Mouse (Mus musculus): Measurements from ENCODE around the gene Camk1d. TPM values are rescaled to one million over a fixed set of nuclear protein-coding genes. Genes with fewer than 3 reads are reported as not detected.

Gene Camk1d
- polyA plus RNA-seq, 1 experiment from 2014 or later: 3.3 TPM

GRCm38 (mm10) chr2:5370591-5370990 lies 343.7 kb downstream of the Camk1d start:
- WGBS: 77% methylated on average over 3 of the region's 3 CpGs
- no peak overlapping the region for H3K27ac ChIP-seq
- no peak for ATAC-seq (ENCODE audit: low FRiP score)
- H3K4me3 ChIP-seq: no peak overlapping the region
- H3K27me3 ChIP-seq: no peaks in the 10 kb centered on the region
- H3K9ac ChIP-seq: no peak overlapping the region
- no peaks in the 10 kb centered on the region for H3K9me3 ChIP-seq (replicated peaks)
- H3K4me2 ChIP-seq (replicated peaks): no peak overlapping the region
- H3K4me1 ChIP-seq: no peaks in the 10 kb centered on the region
- no peaks in the 10 kb centered on the region for H3K36me3 ChIP-seq

DNA sequence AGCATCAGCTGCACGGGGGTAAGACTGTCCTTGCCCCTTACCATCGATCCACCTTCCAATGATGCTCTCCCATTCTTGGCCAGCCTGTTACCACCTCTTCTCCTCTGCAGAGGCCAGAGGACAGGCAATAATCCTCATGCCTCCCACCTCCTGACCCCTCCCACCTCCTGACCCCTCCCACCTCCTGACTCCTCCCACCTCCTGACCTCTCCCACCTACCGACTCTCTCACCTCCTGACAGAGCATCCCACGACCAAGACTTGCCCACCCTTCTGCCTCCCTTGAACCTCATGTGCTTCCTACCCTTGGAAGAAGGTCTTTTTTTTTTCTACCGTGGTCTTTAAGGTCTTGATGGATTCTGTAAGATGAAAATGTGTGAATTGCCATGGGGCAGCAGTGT lies 350.5 kb downstream of the Camk1d start:
- Histone ChIP-seq H3K4me3 (no peak overlapping the region), H3K4me2 (replicated peaks) (no peak overlapping the region)

GRCm38 (mm10) chr2:5358049-5358448 lies 356.3 kb downstream of the Camk1d start:
- H3K4me3 ChIP-seq: no peak overlapping the region
- no peak overlapping the region for H3K4me2 ChIP-seq (replicated peaks)
- ATAC-seq (ENCODE audit: low FRiP score): no peak
- H3K27me3 ChIP-seq: no peaks in the 10 kb centered on the region
- WGBS: 86% methylated on average over 5 of the region's 5 CpGs
- H3K9me3 ChIP-seq (replicated peaks): no peaks in the 10 kb centered on the region
- no peak overlapping the region for H3K27ac ChIP-seq
- H3K36me3 ChIP-seq: no peaks in the 10 kb centered on the region
- no peak overlapping the region for H3K9ac ChIP-seq
- no peaks in the 10 kb centered on the region for H3K4me1 ChIP-seq

More for the DNA sequence above, 350.5 kb downstream of the Camk1d start:
- no peak for ATAC-seq (ENCODE audit: low FRiP score)
- no peak overlapping the region for H3K9ac ChIP-seq
- no peak overlapping the region for H3K27ac ChIP-seq
- H3K36me3 ChIP-seq: no peaks in the 10 kb centered on the region
- H3K27me3 ChIP-seq: no peaks in the 10 kb centered on the region
- H3K9me3 ChIP-seq (replicated peaks): no peaks in the 10 kb centered on the region
- H3K4me1 ChIP-seq: no peaks in the 10 kb centered on the region
- WGBS: 66% methylated on average over 5 of the region's 5 CpGs

GRCm38 (mm10) chr2:5357056-5357455 lies 357.3 kb downstream of the Camk1d start:
- WGBS: 61% methylated on average over 4 of the region's 4 CpGs
- Histone ChIP-seq H3K4me1 (no peaks in the 10 kb centered on the region), H3K9me3 (replicated peaks) (no peaks in the 10 kb centered on the region), H3K4me2 (replicated peaks) (no peak overlapping the region), H3K4me3 (no peak overlapping the region), H3K27me3 (no peaks in the 10 kb centered on the region), H3K27ac (no peak overlapping the region), H3K9ac (no peak overlapping the region), H3K36me3 (no peaks in the 10 kb centered on the region)
- ATAC-seq (ENCODE audit: low FRiP score): no peak

- no peak overlapping the region for H3K4me2 ChIP-seq (replicated peaks)
- 85% methylated on average over 13 of the region's 13 CpGs for WGBS
These were observed 361.3 kb downstream of the Camk1d start for GRCm38 (mm10) chr2:5352821-5353522.

DNA sequence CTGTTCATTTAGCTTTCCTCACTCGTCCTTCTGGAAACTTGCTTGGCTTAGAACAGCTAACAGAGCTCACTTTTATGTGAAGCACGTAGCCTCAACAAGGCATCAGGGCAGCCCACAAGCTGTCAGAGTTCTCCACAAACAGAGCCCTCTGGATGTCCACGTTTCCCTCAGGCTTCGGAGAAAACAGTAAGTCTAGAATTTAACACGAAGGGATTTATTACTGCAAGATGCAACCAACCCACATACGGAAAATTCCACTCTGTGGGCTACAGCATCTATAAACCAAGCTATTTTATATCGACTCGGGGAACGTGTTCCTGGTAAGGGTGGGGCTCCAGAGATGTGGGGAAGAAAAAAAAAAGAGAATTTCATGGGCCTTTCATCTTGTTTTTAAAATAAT lies 369.0 kb downstream of the Camk1d start:
- 85% methylated on average over 9 of the region's 9 CpGs for WGBS
- no peak overlapping the region for H3K9ac ChIP-seq
- H3K9me3 ChIP-seq (replicated peaks): no peaks in the 10 kb centered on the region
- no peak overlapping the region for H3K27ac ChIP-seq
- H3K36me3 ChIP-seq: no peaks in the 10 kb centered on the region
- ATAC-seq (ENCODE audit: low FRiP score): no peak
- H3K4me1 ChIP-seq: no peaks in the 10 kb centered on the region
- H3K4me2 ChIP-seq (replicated peaks): no peak overlapping the region
- H3K27me3 ChIP-seq: no peaks in the 10 kb centered on the region
- no peak overlapping the region for H3K4me3 ChIP-seq

More at GRCm38 (mm10) chr2:5352821-5353522, 361.3 kb downstream of the Camk1d start:
- Histone ChIP-seq H3K4me3 (no peak overlapping the region), H3K27ac (no peak overlapping the region), H3K4me1 (no peaks in the 10 kb centered on the region), H3K27me3 (no peaks in the 10 kb centered on the region), H3K36me3 (no peaks in the 10 kb centered on the region), H3K9me3 (replicated peaks) (no peaks in the 10 kb centered on the region), H3K9ac (no peak overlapping the region)
- no peak for ATAC-seq (ENCODE audit: low FRiP score)

DNA sequence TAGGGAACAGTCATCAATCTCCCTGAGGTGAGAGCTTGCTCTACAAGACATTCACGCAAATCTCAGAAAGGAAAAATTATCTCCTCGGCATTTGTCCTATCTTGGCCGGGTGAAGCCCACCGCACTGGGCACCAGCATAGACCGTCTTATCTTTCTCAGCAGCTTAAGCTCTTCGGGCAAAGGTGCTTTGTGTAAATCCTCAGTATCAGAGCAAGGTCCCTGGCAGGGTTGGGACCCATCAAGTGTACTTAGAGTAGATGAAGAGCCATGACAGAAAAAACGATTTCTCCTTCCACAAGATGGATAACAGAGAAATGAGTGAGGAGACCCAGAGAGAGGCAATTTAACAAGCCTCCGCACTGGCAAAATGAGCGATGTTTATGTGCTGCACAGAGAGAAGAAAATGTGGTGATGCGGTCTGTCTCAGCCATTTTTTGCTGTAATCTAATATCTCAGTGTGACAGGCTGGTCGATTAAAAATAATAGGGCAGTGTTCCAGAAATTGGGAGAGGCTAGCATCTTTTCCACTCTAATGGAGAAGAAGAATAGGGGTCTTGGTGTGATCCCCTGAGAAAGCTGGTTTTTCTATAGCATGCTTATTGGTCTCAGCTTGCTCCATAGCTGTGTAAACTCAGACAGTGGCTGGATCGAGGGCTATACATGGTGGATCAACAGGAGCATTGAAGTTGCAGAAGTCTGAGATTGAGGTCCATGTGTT lies 386.6 kb downstream of the Camk1d start:
- Histone ChIP-seq H3K27me3 (no peaks in the 10 kb centered on the region), H3K4me3 (no peak overlapping the region), H3K9ac (no peak overlapping the region), H3K27ac (peak overlapping the region; percentile 31; the same call in 1 of the 2 replicates), H3K4me1 (peaks cover 9% of the 10 kb centered on the region; the same call in 1 of the 2 replicates), H3K4me2 (replicated peaks) (no peak overlapping the region), H3K36me3 (no peaks in the 10 kb centered on the region), H3K9me3 (replicated peaks) (no peaks in the 10 kb centered on the region)
- peak; percentile 52; the same call in 1 of the 2 replicates for ATAC-seq (ENCODE audit: low FRiP score)
- WGBS: 70% methylated on average over 12 of the region's 12 CpGs

DNA sequence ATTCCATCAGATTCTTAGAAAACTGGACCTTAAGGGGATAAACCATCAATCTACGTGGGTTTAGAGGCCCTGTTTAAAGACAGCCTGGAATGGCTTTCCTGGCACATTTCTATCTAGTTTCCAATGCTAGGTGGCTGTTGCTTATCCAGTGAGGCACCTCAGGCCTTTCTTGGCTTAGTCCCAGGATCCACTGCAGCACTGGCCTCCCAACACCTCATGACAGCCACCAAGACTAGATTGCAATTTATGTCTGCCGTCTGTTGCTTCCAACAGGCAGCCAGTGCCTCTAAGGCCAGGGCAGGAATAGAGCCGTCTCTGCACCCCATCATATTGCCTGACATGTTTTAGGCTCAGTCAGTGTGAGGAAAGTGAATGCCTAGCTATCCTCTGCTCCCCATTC lies 389.5 kb downstream of the Camk1d start:
- 86% methylated on average over 3 of the region's 3 CpGs for WGBS
- no peak overlapping the region for H3K4me3 ChIP-seq
- H3K27me3 ChIP-seq: no peaks in the 10 kb centered on the region
- H3K36me3 ChIP-seq: no peaks in the 10 kb centered on the region
- no peak for ATAC-seq (ENCODE audit: low FRiP score)
- no peak overlapping the region for H3K9ac ChIP-seq
- no peak overlapping the region for H3K4me2 ChIP-seq (replicated peaks)
- H3K4me1 ChIP-seq: peaks cover 9% of the 10 kb centered on the region; the same call in 1 of the 2 replicates
- no peak overlapping the region for H3K27ac ChIP-seq
- H3K9me3 ChIP-seq (replicated peaks): no peaks in the 10 kb centered on the region

GRCm38 (mm10) chr2:5321660-5322295 lies 392.5 kb downstream of the Camk1d start:
- ATAC-seq (ENCODE audit: low FRiP score): no peak
- Histone ChIP-seq H3K9me3 (replicated peaks) (no peaks in the 10 kb centered on the region), H3K4me1 (no peaks in the 10 kb centered on the region), H3K9ac (no peak overlapping the region), H3K27ac (no peak overlapping the region), H3K4me3 (no peak overlapping the region), H3K4me2 (replicated peaks) (no peak overlapping the region), H3K36me3 (no peaks in the 10 kb centered on the region), H3K27me3 (no peaks in the 10 kb centered on the region)
- WGBS: 61% methylated on average over 8 of the region's 8 CpGs

DNA sequence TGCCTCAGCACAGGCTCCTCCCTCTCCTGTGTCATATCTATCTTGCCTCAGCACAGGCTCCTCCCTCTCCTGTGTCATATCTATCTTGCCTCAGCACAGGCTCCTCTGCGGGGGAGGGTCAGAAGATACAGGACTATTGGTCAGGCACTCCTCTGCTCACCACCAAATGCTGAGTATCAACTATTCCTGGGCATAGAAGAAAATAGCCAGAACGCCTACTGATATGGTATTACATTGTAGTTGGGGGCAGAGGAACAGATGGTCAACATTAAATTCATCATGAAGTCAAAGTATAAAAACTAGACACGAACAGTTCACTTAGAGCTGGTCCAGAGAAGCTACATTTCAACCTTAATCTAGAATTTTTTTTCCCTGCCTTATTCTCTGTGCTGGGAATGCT lies 395.2 kb downstream of the Camk1d start:
- no peaks in the 10 kb centered on the region for H3K9me3 ChIP-seq (replicated peaks)
- H3K36me3 ChIP-seq: no peaks in the 10 kb centered on the region
- 86% methylated on average over 3 of the region's 3 CpGs for WGBS
- no peak overlapping the region for H3K27ac ChIP-seq
- H3K9ac ChIP-seq: no peak overlapping the region
- ATAC-seq (ENCODE audit: low FRiP score): no peak
- peaks cover 14% of the 10 kb centered on the region for H3K4me1 ChIP-seq
- no peak overlapping the region for H3K4me3 ChIP-seq
- H3K4me2 ChIP-seq (replicated peaks): no peak overlapping the region
- no peaks in the 10 kb centered on the region for H3K27me3 ChIP-seq

- H3K27me3 ChIP-seq: 0 out of 2 replicates have a peak, but pooled peaks cover 5% of the 10 kb centered on the region
- no peak for ATAC-seq (ENCODE audit: low FRiP score)
These were observed 397.6 kb downstream of the Camk1d start for GRCm38 (mm10) chr2:5316763-5317162.

DNA sequence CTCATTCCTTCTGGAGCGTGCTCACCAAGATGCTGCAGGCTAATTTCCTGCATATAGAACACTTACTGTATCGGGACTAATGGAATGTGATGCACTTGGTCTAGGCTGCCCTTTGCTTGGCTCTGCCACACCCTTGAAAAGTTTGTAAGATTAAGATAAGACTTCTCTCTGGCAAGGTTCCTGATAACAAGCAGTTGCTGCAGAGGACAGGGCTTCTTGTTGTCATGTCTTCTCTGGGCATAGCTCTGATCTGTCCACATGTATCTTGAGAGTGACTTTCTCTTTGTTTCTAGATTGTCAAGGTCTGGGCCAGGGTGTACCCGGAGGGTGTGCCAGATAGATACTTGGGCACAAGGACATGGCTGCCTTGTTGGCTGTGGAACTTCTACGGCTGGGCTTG lies 398.1 kb downstream of the Camk1d start:
- no peak overlapping the region for H3K4me3 ChIP-seq
- no peak overlapping the region for H3K4me2 ChIP-seq (replicated peaks)
- no peaks in the 10 kb centered on the region for H3K9me3 ChIP-seq (replicated peaks)
- no peak overlapping the region for H3K9ac ChIP-seq
- no peaks in the 10 kb centered on the region for H3K36me3 ChIP-seq
- no peak overlapping the region for H3K27ac ChIP-seq
- 0 out of 2 replicates have a peak, but pooled peaks cover 5% of the 10 kb centered on the region for H3K27me3 ChIP-seq
- H3K4me1 ChIP-seq: peaks cover 17% of the 10 kb centered on the region
- ATAC-seq (ENCODE audit: low FRiP score): no peak
- 91% methylated on average over 4 of the region's 4 CpGs for WGBS

More at GRCm38 (mm10) chr2:5316763-5317162, 397.6 kb downstream of the Camk1d start:
- Histone ChIP-seq H3K9ac (no peak overlapping the region), H3K9me3 (replicated peaks) (no peaks in the 10 kb centered on the region), H3K4me3 (no peak overlapping the region), H3K4me2 (replicated peaks) (no peak overlapping the region), H3K4me1 (peaks cover 17% of the 10 kb centered on the region), H3K36me3 (no peaks in the 10 kb centered on the region), H3K27ac (no peak overlapping the region)
- WGBS: 92% methylated on average over 5 of the region's 5 CpGs

Data from hindbrain, embryonic 12.5 days (tissue).